Mouse (Mus musculus): ENCODE results near the gene Tsc22d2. TPM values are rescaled to one million over a fixed set of nuclear protein-coding genes. Genes with fewer than 3 reads are reported as not detected.

Tsc22d2 gene
- total RNA-seq, 2 experiments from 2014 or later: 9.8 to 16.5 TPM

GRCm38 (mm10) chr3:58508020-58508750, 93.7 kb downstream of the Tsc22d2 start:
- ATAC-seq (replicated peaks; ENCODE audit: low FRiP score, poor library complexity, severe bottlenecking): no peak

- ATAC-seq (replicated peaks; ENCODE audit: low FRiP score, poor library complexity, severe bottlenecking): no peak
These were observed 97.1 kb downstream of the Tsc22d2 start for GRCm38 (mm10) chr3:58511581-58511980.

GRCm38 (mm10) chr3:58512740-58513139, 98.2 kb downstream of the Tsc22d2 start:
- no peak for ATAC-seq (replicated peaks; ENCODE audit: low FRiP score, poor library complexity, severe bottlenecking)

- no peak for ATAC-seq (replicated peaks; ENCODE audit: low FRiP score, poor library complexity, severe bottlenecking)
These were observed 99.0 kb downstream of the Tsc22d2 start for GRCm38 (mm10) chr3:58513483-58513882.

- ATAC-seq (replicated peaks; ENCODE audit: low FRiP score, poor library complexity, severe bottlenecking): no peak
These were observed 101.6 kb downstream of the Tsc22d2 start for GRCm38 (mm10) chr3:58515947-58516601.

Other genes with a start within 250 kb of the Tsc22d2 start
- gene Eif2a, start 111.1 kb downstream of the Tsc22d2 start, total RNA-seq (2015; ENCODE audit: low replicate concordance): 53.5 and 72.8 TPM in 2 replicates
- 20.9 and 26.5 TPM in 2 replicates for gene Eif2a, start 111.1 kb downstream of the Tsc22d2 start, total RNA-seq (2017; ENCODE audit: low replicate concordance)
- 39.8 and 39.9 TPM in 2 replicates for gene Serp1, start 111.2 kb downstream of the Tsc22d2 start, total RNA-seq (2015; ENCODE audit: low replicate concordance)
- 35.8 and 40.0 TPM in 2 replicates for gene Serp1, start 111.2 kb downstream of the Tsc22d2 start, total RNA-seq (2017; ENCODE audit: low replicate concordance)
- 79.7 and 85.5 TPM in 2 replicates for gene Selenot, start 161.9 kb downstream of the Tsc22d2 start, total RNA-seq (2015; ENCODE audit: low replicate concordance)
- 109 and 119 TPM in 2 replicates for gene Selenot, start 161.9 kb downstream of the Tsc22d2 start, total RNA-seq (2017; ENCODE audit: low replicate concordance)
- gene Erich6, start 222.5 kb downstream of the Tsc22d2 start, total RNA-seq (2015; ENCODE audit: low replicate concordance): not detected in 2 replicates
- not detected in 2 replicates for gene Erich6, start 222.5 kb downstream of the Tsc22d2 start, total RNA-seq (2017; ENCODE audit: low replicate concordance)

Measured in erythroblast, adult 5-6 weeks (primary cell).